Mouse (Mus musculus) neural tube, embryonic 11.5 days (tissue): ENCODE data around the gene Prpsap2. TPM values are rescaled to one million over a fixed set of nuclear protein-coding genes. Genes with fewer than 3 reads are reported as not detected.
A peak's percentile ranks its signal among the peaks of the same experiment; 100 is the strongest.

Experiments
- ATAC-seq: fragments of 200-750 bp; cut with Nextera tagmentation; 2 replicates; pipeline ENCODE4 v1.8.0; 2017; ENCODE audit warnings: moderate number of reproducible peaks, mild to moderate bottlenecking, moderate TSS enrichment, moderate library complexity; ENCODE audit not compliant: insufficient read depth, low FRiP score, low TSS enrichment
- DNase-seq: peaks from one replicate; pipeline ENCODE4 v3.0.0-alpha.2; 2015; ENCODE audit warnings: low spot score
- H3K27ac ChIP-seq: fragments of 300-500 bp; sonication (generic); 2 replicates; pipeline ENCODE4 v1.5.1; 2014; ENCODE audit warnings: low read depth, mild to moderate bottlenecking, low read length
- H3K27me3 ChIP-seq: fragments of 300-500 bp; sonication (generic); 2 replicates; pipeline ENCODE4 v1.6.1; 2014; ENCODE audit warnings: mild to moderate bottlenecking, low read length, mixed read lengths; ENCODE audit not compliant: control insufficient read depth, insufficient read depth
- H3K36me3 ChIP-seq: fragments of 300-500 bp; sonication (generic); 2 replicates; pipeline ENCODE4 v1.6.1; 2014; ENCODE audit warnings: mild to moderate bottlenecking, low read length, moderate library complexity, mixed read lengths; ENCODE audit not compliant: control insufficient read depth, insufficient read depth
- H3K4me1 ChIP-seq: fragments of 300-500 bp; sonication (generic); 2 replicates; pipeline ENCODE4 v1.6.1; 2014; ENCODE audit warnings: low read length, mixed read lengths; ENCODE audit not compliant: control insufficient read depth, insufficient read depth
- H3K4me2 ChIP-seq: fragments of 300-500 bp; sonication (generic); 2 replicates; pipeline ENCODE4 v1.6.1; 2014; ENCODE audit warnings: low read depth, mild to moderate bottlenecking, moderate library complexity
- H3K4me3 ChIP-seq: fragments of 300-500 bp; sonication (generic); 2 replicates; pipeline ENCODE4 v1.5.1; 2014; ENCODE audit warnings: low read depth, low read length
- H3K9ac ChIP-seq: fragments of 300-500 bp; sonication (generic); 2 replicates; pipeline ENCODE4 v1.6.1; 2014; ENCODE audit warnings: mild to moderate bottlenecking, low read length
- H3K9me3 ChIP-seq: fragments of 300-500 bp; sonication (generic); 2 replicates; pipeline ENCODE4 v1.6.1; 2016; ENCODE audit warnings: low read length; ENCODE audit not compliant: control insufficient read depth
- WGBS: fragments of 180-500 bp; shearing (Covaris S2); extraction: QIAGEN DNeasy Blood & Tissue Kit; methylation state at CpG from one replicate; pipeline ENCODE4 v1.1.7; 2014; 5-methylcytosine and 5-hydroxymethylcytosine counted together
- polyA plus RNA-seq: library from polyadenylated mRNA; unstranded; fragments of >200 nt; fragmentation: Nextera tagmentation; extraction: Ambion mirVana; gene quantifications from 2 replicates; pipeline ENCODE4 v1.2.1, GENCODE M21; 2014

Prpsap2 gene
- polyA plus RNA-seq, 1 experiment from 2014 or later, result 35.3 TPM

GRCm38 (mm10) chr11:61728037-61728436 lies 33.9 kb downstream of the Prpsap2 start:
- Histone ChIP-seq H3K9me3 (no peaks in the 10 kb centered on the region), H3K36me3 (peaks cover 8% of the 10 kb centered on the region), H3K9ac (no peak overlapping the region), H3K4me3 (no peak overlapping the region), H3K4me1 (no peaks in the 10 kb centered on the region), H3K27me3 (no peaks in the 10 kb centered on the region), H3K27ac (no peak overlapping the region), H3K4me2 (no peak overlapping the region)
- no peak for ATAC-seq
- no peak for DNase-seq
- WGBS, result 90% methylated on average over 2 of the region's 2 CpGs

GRCm38 (mm10) chr11:61722077-61722476 lies 39.8 kb downstream of the Prpsap2 start:
- Histone ChIP-seq H3K27me3 (no peaks in the 10 kb centered on the region), H3K9me3 (no peaks in the 10 kb centered on the region), H3K4me3 (no peak overlapping the region), H3K9ac (no peak overlapping the region), H3K4me2 (no peak overlapping the region), H3K36me3 (no peaks in the 10 kb centered on the region), H3K27ac (no peak overlapping the region), H3K4me1 (no peaks in the 10 kb centered on the region)
- WGBS, result 60% methylated on average over 5 of the region's 5 CpGs
- no peak for ATAC-seq
- no peak for DNase-seq

- Histone ChIP-seq H3K27me3 (no peaks in the 10 kb centered on the region), H3K9me3 (no peaks in the 10 kb centered on the region), H3K4me1 (no peaks in the 10 kb centered on the region), H3K4me3 (no peak within 1 kb of the TSS), H3K9ac (no peak within 1 kb of the TSS), H3K27ac (no peak within 1 kb of the TSS), H3K36me3 (no peaks in the 10 kb centered on the region), H3K4me2 (no peak within 1 kb of the TSS)
- 86% methylated on average over 3 of the region's 3 CpGs for WGBS
- DNase-seq (no peak), ATAC-seq (no peak)
Measured at GRCm38 (mm10) chr11:61720636-61721035, 41.3 kb downstream of the Prpsap2 start, which contains the start of gene Slc5a10. Gene Slc5a10, minus strand, starts transcription at chr11:61720826.

GRCm38 (mm10) chr11:61719826-61720225 lies 42.1 kb downstream of the Prpsap2 start:
- ATAC-seq, result no peak
- WGBS, result 72% methylated on average over 8 of the region's 8 CpGs
- Histone ChIP-seq H3K4me1 (no peaks in the 10 kb centered on the region), H3K36me3 (no peaks in the 10 kb centered on the region), H3K27ac (no peak overlapping the region), H3K27me3 (no peaks in the 10 kb centered on the region), H3K4me3 (no peak overlapping the region), H3K9ac (no peak overlapping the region), H3K9me3 (no peaks in the 10 kb centered on the region), H3K4me2 (no peak overlapping the region)
- DNase-seq, result no peak

- no peaks in the 10 kb centered on the region for H3K4me1 ChIP-seq
- ATAC-seq (no peak), DNase-seq (no peak)
- H3K9ac ChIP-seq, result no peak overlapping the region
- no peaks in the 10 kb centered on the region for H3K36me3 ChIP-seq
- H3K9me3 ChIP-seq, result no peaks in the 10 kb centered on the region
- no peak overlapping the region for H3K4me2 ChIP-seq
- 57% methylated on average over 3 of the region's 3 CpGs for WGBS
- H3K4me3 ChIP-seq, result no peak overlapping the region
- H3K27ac ChIP-seq, result no peak overlapping the region
- H3K27me3 ChIP-seq, result no peaks in the 10 kb centered on the region
Measured at GRCm38 (mm10) chr11:61719387-61719786, 42.5 kb downstream of the Prpsap2 start.

- no peak overlapping the region for H3K4me3 ChIP-seq
- DNase-seq (no peak), ATAC-seq (no peak)
- no peaks in the 10 kb centered on the region for H3K36me3 ChIP-seq
- H3K9me3 ChIP-seq, result no peaks in the 10 kb centered on the region
- H3K27ac ChIP-seq, result no peak overlapping the region
- WGBS, result 80% methylated on average over 5 of the region's 5 CpGs
- no peak overlapping the region for H3K9ac ChIP-seq
- no peak overlapping the region for H3K4me2 ChIP-seq
- no peaks in the 10 kb centered on the region for H3K27me3 ChIP-seq
- H3K4me1 ChIP-seq, result no peaks in the 10 kb centered on the region
Measured at GRCm38 (mm10) chr11:61717990-61718389, 43.9 kb downstream of the Prpsap2 start.

- no peak overlapping the region for H3K4me3 ChIP-seq
- DNase-seq (no peak), ATAC-seq (no peak)
- no peaks in the 10 kb centered on the region for H3K27me3 ChIP-seq
- no peaks in the 10 kb centered on the region for H3K9me3 ChIP-seq
- H3K27ac ChIP-seq, result no peak overlapping the region
- H3K4me2 ChIP-seq, result no peak overlapping the region
- H3K36me3 ChIP-seq, result no peaks in the 10 kb centered on the region
- WGBS, result 74% methylated on average over 6 of the region's 6 CpGs
- H3K9ac ChIP-seq, result no peak overlapping the region
- H3K4me1 ChIP-seq, result no peaks in the 10 kb centered on the region
Measured at GRCm38 (mm10) chr11:61715130-61715529, 46.8 kb downstream of the Prpsap2 start.

- Histone ChIP-seq H3K27ac (no peak overlapping the region), H3K4me2 (no peak overlapping the region), H3K27me3 (no peaks in the 10 kb centered on the region), H3K9me3 (no peaks in the 10 kb centered on the region), H3K9ac (peak overlapping the region; percentile 10; the same call in 1 of the 2 replicates), H3K36me3 (no peaks in the 10 kb centered on the region), H3K4me1 (no peaks in the 10 kb centered on the region), H3K4me3 (no peak overlapping the region)
- ATAC-seq (no peak; the same call in 1 of the 2 replicates), DNase-seq (peak; percentile 79)
- 44% methylated on average over 11 of the region's 11 CpGs for WGBS
Measured at GRCm38 (mm10) chr11:61714346-61715117, 47.4 kb downstream of the Prpsap2 start.

GRCm38 (mm10) chr11:61713157-61713855 lies 48.6 kb downstream of the Prpsap2 start:
- Histone ChIP-seq H3K9ac (no peak overlapping the region), H3K4me1 (no peaks in the 10 kb centered on the region), H3K36me3 (no peaks in the 10 kb centered on the region), H3K4me2 (no peak overlapping the region), H3K27ac (no peak overlapping the region), H3K4me3 (no peak overlapping the region), H3K9me3 (no peaks in the 10 kb centered on the region), H3K27me3 (no peaks in the 10 kb centered on the region)
- no peak for ATAC-seq
- 44% methylated on average over 15 of the region's 15 CpGs for WGBS
- DNase-seq, result no peak
